Mouse (Mus musculus) bone marrow macrophage, adult 2 months (primary cell): ENCODE measurements at regions not wholly inside any gene's neighbourhood (a gene's known extent, or its start where the extent isn't known, plus 50 kb on each side); places are given as distances from the start of the nearest gene placed in this dataset.

Experiments
- CTCF ChIP-seq: IDR thresholded peaks from 2 replicates; pipeline ENCODE4 v1.5.1; 2012; ENCODE audit warnings: low read depth, mild to moderate bottlenecking, low read length, moderate library complexity
- POLR2A ChIP-seq: IDR thresholded peaks from 2 replicates; pipeline ENCODE4 v1.6.1; 2012; ENCODE audit warnings: mild to moderate bottlenecking, low read depth, low read length, borderline replicate concordance

DNA sequence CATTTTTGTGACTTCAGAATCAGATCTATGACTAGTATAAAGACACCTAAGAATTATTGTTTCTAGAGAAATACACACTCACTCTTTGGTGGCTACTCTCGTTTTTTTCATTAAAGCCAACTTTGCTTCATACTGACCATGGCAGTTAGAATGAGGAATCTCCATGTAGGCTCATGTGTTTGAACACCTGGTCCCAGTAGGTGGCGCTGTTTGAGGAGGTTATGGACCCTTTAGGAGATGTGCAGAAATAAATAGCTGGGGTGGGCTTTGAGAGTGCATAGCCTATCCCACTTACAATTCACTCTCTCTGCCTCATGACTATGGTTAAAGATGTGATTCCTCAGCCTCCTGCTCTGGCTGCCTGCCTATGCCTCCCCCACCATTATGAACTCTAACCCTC, 85.8 kb upstream of the D7Ertd443e start:
- TF ChIP-seq CTCF, result peak; percentile 41
- no peak for TF ChIP-seq POLR2A
